Mouse (Mus musculus) T-cell, adult 66 days (primary cell): ENCODE measurements around the gene 1110008L16Rik. TPM values are rescaled to one million over a fixed set of nuclear protein-coding genes. Genes with fewer than 3 reads are reported as not detected.

Source experiments
- total RNA-seq, 2 experiments: library from RNA; stranded (reverse); gene quantifications; 3 replicates in 1 of 2; 4 replicates in 1 of 2; pipeline ENCODE4 v1.2.4; 2023

1110008L16Rik gene
- 1 to 10 TPM; 9.3 to 9.5 TPM for total RNA-seq

GRCm38 (mm10) chr12:55299336-55299735, at the start of gene 1110008L16Rik:
Gene 1110008L16Rik (plus strand): TSS chr12:55299577.

GRCm38 (mm10) chr12:55302485-55303441, 3.4 kb downstream of the 1110008L16Rik start, which contains the start of gene Ppp2r3c:
Gene Ppp2r3c (minus strand): TSS chr12:55302998.

GRCm38 (mm10) chr12:55384023-55384749, 84.8 kb downstream of the 1110008L16Rik start, which contains the start of gene Psma6:
Gene Psma6 (plus strand): TSS chr12:55384222.

Other genes with a start within 250 kb of the 1110008L16Rik start
- 10 to 100 TPM; 10.3 to 12.7 TPM for gene 2700097O09Rik, start 219.5 kb upstream of the 1110008L16Rik start, total RNA-seq
- 10 to 100 TPM; 57.3 to 61.0 TPM for gene Srp54a, start 219.3 kb upstream of the 1110008L16Rik start, total RNA-seq
- gene Fam177a, start 175.1 kb upstream of the 1110008L16Rik start, total RNA-seq = 1 to 10 TPM in 1 of 2 experiments, not detected in 1; 9.0 TPM
- gene Srp54b, start 144.5 kb upstream of the 1110008L16Rik start, total RNA-seq = 10 to 100 TPM; 23.3 to 25.3 TPM
- gene 1700047I17Rik2, start 100.0 kb upstream of the 1110008L16Rik start, total RNA-seq = 10 to 100 TPM; 11.5 to 21.2 TPM
- 10 to 100 TPM; 17.9 to 20.3 TPM for gene Srp54c, start 69.4 kb upstream of the 1110008L16Rik start, total RNA-seq
- gene Ppp2r3c, start 3.4 kb downstream of the 1110008L16Rik start, total RNA-seq = 10 to 100 TPM; 25.0 to 26.9 TPM
- gene Psma6, start 84.6 kb downstream of the 1110008L16Rik start, total RNA-seq = 100 to 1,000 TPM; 109 TPM
- gene Nfkbia, start 193.1 kb downstream of the 1110008L16Rik start, total RNA-seq = 100 to 1,000 TPM; 233 to 325 TPM